Mouse (Mus musculus) heart, adult 2 months (tissue): Measurements from ENCODE around the gene Zfp827. TPM values are rescaled to one million over a fixed set of nuclear protein-coding genes. Genes with fewer than 3 reads are reported as not detected.

Experiments
- DNase-seq, 2 experiments: peaks; one replicate each; pipeline ENCODE4 v3.0.0; 2021
- H3K27ac ChIP-seq: fragments of 200-600 bp; 2 replicates; pipeline ENCODE4 v1.8.1; 2022
- H3K27me3 ChIP-seq: fragments of 200-500 bp; 2 replicates; pipeline ENCODE4 v1.6.1; 2012; ENCODE audit warnings: mild to moderate bottlenecking, low read length, inconsistent platforms, mixed read lengths; ENCODE audit not compliant: control insufficient read depth, insufficient read depth
- H3K36me3 ChIP-seq: fragments of 200-500 bp; 2 replicates; pipeline ENCODE4 v1.6.1; 2012; ENCODE audit warnings: low read length, inconsistent platforms; ENCODE audit not compliant: control insufficient read depth, insufficient read depth
- H3K4me1 ChIP-seq: fragments of 200-500 bp; 2 replicates; pipeline ENCODE4 v1.6.1; 2011; ENCODE audit warnings: low read length; ENCODE audit not compliant: control insufficient read depth, insufficient read depth
- H3K4me3 ChIP-seq: fragments of 200-600 bp; 2 replicates; pipeline ENCODE4 v1.8.1; 2022
- H3K79me2 ChIP-seq: fragments of 200-500 bp; replicated peaks from 2 replicates; pipeline ENCODE4 v1.6.1; 2012; ENCODE audit warnings: mild to moderate bottlenecking, inconsistent platforms, low read length, moderate library complexity, mixed read lengths; ENCODE audit not compliant: control insufficient read depth, insufficient read depth
- H3K9ac ChIP-seq: fragments of 200-500 bp; 2 replicates; pipeline ENCODE4 v1.6.1; 2012; ENCODE audit warnings: low read depth, mild to moderate bottlenecking, control low read depth, inconsistent platforms, low read length, mixed read lengths
- CTCF ChIP-seq: fragments of 200-600 bp; IDR thresholded peaks from 2 replicates; pipeline ENCODE4 v1.8.1; 2022; ENCODE audit warnings: antibody characterized with exemption, mild to moderate bottlenecking, moderate library complexity
- EP300 ChIP-seq: fragments of 200-500 bp; IDR thresholded peaks from 2 replicates; pipeline ENCODE4 v1.6.1; 2011; ENCODE audit warnings: low read depth, low read length, control low read depth; ENCODE audit not compliant: insufficient read depth
- POLR2A ChIP-seq: fragments of 200-500 bp; IDR thresholded peaks from 2 replicates; pipeline ENCODE4 v1.6.1; 2011; ENCODE audit warnings: mild to moderate bottlenecking, low read depth, low read length, control low read depth; ENCODE audit not compliant: insufficient read depth
- WGBS: fragments of 180-500 bp; shearing (Covaris S2); methylation state at CpG from one replicate; pipeline ENCODE4 v1.1.7; 2018; 5-methylcytosine and 5-hydroxymethylcytosine counted together
- intact Hi-C: fragments of 180-260 bp; cut with DNase I; formaldehyde crosslinking; loops from one replicate; pipeline ENCODE4 v1.15.1; 2025
- polyA plus RNA-seq: library from polyadenylated mRNA; depleted of rRNA; stranded (reverse); fragments of >200 nt; gene quantifications from 2 replicates; pipeline ENCODE4 v1.2.3, GENCODE M21; 2012
- total RNA-seq, 2 experiments: library from RNA; stranded (reverse); gene quantifications; 2 replicates each; pipeline ENCODE4 v1.2.3; 2021

Zfp827 gene
- total and polyA plus RNA-seq, 3 experiments, result 10.5 to 15.8 (median 12.8) TPM

DNA sequence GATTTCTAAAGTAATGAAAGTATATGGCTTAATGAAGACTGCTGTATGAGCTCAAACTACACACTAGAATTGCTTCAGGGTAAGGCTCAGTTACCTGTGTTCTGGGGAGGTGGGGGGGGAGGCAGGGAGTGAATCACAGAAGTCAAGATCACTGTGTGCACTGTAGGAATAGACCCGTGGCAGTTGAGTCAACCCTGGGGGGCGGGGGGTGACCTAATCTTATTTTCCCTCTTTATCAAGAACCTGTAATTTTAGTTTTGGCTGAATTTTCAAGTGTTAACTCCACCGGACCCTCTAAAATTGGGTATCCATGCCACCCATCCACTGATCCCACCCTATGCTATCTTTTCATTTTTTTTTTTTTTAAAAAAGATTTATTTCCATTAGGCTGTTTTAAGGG is 918 bp upstream of the Zfp827 start:
- Histone ChIP-seq H3K36me3 (peaks cover 2% of the 10 kb centered on the region; the same call in 1 of the 2 replicates), H3K4me1 (no peaks in the 10 kb centered on the region), H3K9ac (no peak overlapping the region), H3K27me3 (no peaks in the 10 kb centered on the region), H3K27ac (no peak overlapping the region), H3K79me2 (no peaks in the 10 kb centered on the region), H3K4me3 (no peak overlapping the region)
- no peak for DNase-seq
- 51% methylated on average over 3 of the region's 3 CpGs for WGBS
- intact Hi-C loops, result loop anchor here (5.0 to 10.0 kb wide), 2 partner anchors 205 to 367 kb away; partner anchors contain the start of genes Lsm6 and Smad1
- TF ChIP-seq POLR2A, result no peak
- no peak for TF ChIP-seq CTCF
- TF ChIP-seq EP300, result no peak

- intact Hi-C loops, result loop anchor here (2.0 to 10.0 kb wide), 4 partner anchors 28 to 366 kb away; partner anchors contain the start of genes Lsm6 and Smad1
- no peaks in the 10 kb centered on the region for H3K27me3 ChIP-seq
- TF ChIP-seq EP300 (0 out of 2 replicates have a peak, but pooled peaks have one; percentile 18), POLR2A (no peak)
- H3K4me1 ChIP-seq, result no peaks in the 10 kb centered on the region
- H3K36me3 ChIP-seq, result peaks cover 2% of the 10 kb centered on the region
- H3K79me2 ChIP-seq, result no peaks in the 10 kb centered on the region
- peak overlapping the region; percentile 98 for H3K4me3 ChIP-seq
- peak overlapping the region; percentile 99 for H3K27ac ChIP-seq
- DNase-seq, result peak; percentile 51 to 64
- peak overlapping the region; percentile 100 for H3K9ac ChIP-seq
- under 1% methylated on average over 50 of the region's 56 CpGs for WGBS
Observed at GRCm38 (mm10) chr8:79028541-79029395, 531 bp downstream of the Zfp827 start.

DNA sequence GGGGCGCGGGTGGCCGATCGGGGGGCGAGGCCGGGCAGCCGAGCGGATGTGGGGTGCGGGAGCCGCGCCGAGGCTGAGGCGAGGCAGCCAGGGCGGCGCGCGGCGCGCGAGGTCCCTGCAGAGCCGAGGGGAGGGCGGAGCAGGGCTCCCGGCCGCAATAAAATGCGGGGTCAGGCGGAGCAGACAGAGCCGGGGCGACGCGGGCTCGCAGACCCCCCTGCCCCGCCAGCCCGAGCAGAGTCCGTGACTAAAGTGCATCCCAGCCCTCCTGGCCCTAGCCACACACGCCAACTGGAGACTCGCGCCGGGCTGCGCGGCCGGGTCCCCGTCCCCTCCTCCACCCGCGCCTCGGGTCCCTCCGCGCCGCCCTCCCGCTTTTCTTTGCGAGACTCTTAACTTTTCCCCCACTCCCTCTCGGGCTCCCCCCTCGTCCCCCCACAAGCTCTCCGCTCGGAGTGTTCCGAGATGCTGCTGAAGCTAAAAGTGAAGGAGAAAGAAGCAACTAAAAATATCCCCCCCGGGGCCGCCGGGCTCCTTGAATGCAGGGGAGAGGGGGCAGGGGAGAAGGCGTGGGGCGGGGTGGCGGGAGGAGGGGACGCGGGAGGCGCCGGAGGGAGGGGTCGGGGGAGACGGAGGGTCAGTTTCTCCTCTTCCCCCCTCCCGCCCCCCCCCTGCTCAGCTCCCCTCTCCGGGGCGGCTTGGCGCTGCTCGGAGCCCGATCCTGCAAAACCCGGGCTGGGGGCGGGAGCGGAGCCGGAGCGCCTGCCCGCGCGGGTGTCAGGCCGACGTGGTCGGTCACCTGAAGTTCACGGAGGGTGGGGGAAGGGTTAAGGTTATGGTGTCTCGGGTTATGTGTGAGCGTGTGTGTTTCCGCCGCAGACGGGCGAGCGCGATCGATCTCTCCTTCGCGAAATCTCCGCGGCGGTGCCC is 1.4 kb downstream of the Zfp827 start:
- WGBS, result 1% methylated on average over 85 of the region's 99 CpGs
- Histone ChIP-seq H3K9ac (peak overlapping the region; percentile 100), H3K27ac (peak overlapping the region; percentile 99), H3K79me2 (no peaks in the 10 kb centered on the region), H3K4me1 (no peaks in the 10 kb centered on the region), H3K27me3 (no peaks in the 10 kb centered on the region), H3K4me3 (peak overlapping the region; percentile 98), H3K36me3 (peaks cover 2% of the 10 kb centered on the region)
- peak; percentile 84 for DNase-seq
- intact Hi-C loops, result loop anchor here (2.0 to 10.0 kb wide), 5 partner anchors 27 to 365 kb away; partner anchors contain the start of genes Lsm6, Mmaa and Smad1
- TF ChIP-seq POLR2A (peak; percentile 40; the same call in 1 of the 2 replicates), CTCF (no peak)

DNA sequence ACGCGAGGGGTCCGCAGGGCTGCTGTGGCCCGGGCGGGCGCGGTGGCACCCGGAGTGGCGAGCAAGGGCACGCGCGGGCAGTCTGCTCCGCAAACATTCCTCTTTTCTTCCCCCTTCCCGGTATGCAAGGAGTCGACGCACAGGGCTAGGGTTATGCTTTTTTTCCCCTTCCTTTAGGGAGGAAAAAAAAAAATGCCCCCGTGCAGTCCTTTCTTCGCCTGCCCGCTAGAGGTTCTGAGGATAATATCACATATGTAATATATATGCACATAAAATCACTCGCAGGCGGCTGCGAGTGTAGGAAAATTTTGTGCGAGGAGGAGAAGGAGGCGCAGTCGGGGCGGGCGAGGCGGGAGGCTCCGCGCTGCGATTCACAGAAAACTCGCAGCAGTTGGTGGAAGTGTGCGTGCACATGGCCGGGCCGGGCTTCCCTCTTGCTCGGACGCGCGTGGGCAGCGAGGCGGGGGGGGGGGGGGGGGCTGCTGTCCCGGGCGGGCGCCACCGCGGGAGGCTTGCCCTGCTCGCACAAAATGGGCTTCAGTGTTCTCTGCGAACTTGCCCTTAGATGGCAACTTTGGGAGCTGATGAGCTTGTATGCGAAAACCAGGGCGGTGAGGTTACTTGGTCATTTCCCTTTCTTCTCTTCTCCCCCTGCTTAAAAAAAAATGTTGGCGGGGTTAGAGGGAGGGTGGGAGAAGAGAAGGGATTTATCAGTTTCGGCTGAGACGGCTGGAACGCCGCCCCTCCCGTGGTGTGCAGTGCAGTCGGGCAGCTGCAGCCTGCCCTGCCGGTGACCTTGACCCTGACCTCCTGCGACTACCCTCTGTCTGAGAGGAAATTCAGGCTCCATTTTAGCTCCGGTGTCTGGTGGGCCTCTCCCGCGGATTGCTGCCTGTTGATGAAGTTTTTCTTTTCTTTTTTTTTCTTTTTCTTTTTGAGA is 2.4 kb downstream of the Zfp827 start:
- DNase-seq, result peak; percentile 72 to 76
- Histone ChIP-seq H3K36me3 (peaks cover 2% of the 10 kb centered on the region), H3K9ac (peak overlapping the region; percentile 100), H3K4me3 (peak overlapping the region; percentile 98), H3K27ac (peak overlapping the region; percentile 99), H3K79me2 (no peaks in the 10 kb centered on the region), H3K27me3 (no peaks in the 10 kb centered on the region), H3K4me1 (no peaks in the 10 kb centered on the region)
- TF ChIP-seq POLR2A, result 0 out of 2 replicates have a peak, but pooled peaks have one; percentile 16
- peak; percentile 34 for TF ChIP-seq CTCF
- no peak for TF ChIP-seq EP300
- WGBS, result under 1% methylated on average over 56 of the region's 62 CpGs
- intact Hi-C loops, result loop anchor here (2.0 kb wide), 1 partner anchor 264 kb away; the partner anchor contains the start of gene Mmaa

DNA sequence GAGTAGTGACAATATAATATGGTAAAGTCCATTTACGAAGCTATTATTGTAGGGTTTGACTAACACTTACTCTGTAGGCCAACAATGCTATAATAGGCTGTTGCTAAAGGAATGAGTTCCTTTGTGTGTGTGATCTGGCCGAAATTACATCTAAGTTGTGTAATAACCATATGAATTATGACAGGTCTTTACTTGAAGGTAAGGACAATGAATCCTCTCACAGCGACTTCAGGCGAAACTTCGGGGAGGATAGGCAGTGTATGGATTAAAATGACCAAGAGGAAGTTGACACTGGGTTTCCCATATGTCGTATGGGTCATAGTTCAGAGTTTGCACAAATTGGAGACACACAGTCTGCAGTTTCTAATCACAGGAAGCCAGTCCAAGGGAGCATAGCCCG is 9.3 kb downstream of the Zfp827 start:
- intact Hi-C loops, result no loop called here
- Histone ChIP-seq H3K4me3 (no peak overlapping the region), H3K79me2 (peaks cover 4% of the 10 kb centered on the region; the same call in 1 of the 2 replicates), H3K9ac (no peak overlapping the region), H3K27ac (no peak overlapping the region), H3K4me1 (peaks cover 2% of the 10 kb centered on the region; the same call in 1 of the 2 replicates), H3K27me3 (no peaks in the 10 kb centered on the region), H3K36me3 (no peaks in the 10 kb centered on the region; the same call in 1 of the 2 replicates)
- TF ChIP-seq POLR2A (no peak), EP300 (no peak), CTCF (no peak)
- no peak for DNase-seq
- WGBS, result 63% methylated on average over 7 of the region's 7 CpGs
